Mouse (Mus musculus) kidney, adult 2 months (tissue): ENCODE data around the gene Rhot2.

Source experiments
- CTCF ChIP-seq: fragments of 200-500 bp; conservative IDR thresholded peaks from 2 replicates; pipeline ENCODE4 v1.5.1; 2011; ENCODE audit warnings: low read depth, mild to moderate bottlenecking, control low read depth, low read length, moderate library complexity, mixed read lengths; ENCODE audit not compliant: insufficient read depth, insufficient read length
- POLR2A ChIP-seq: fragments of 200-500 bp; IDR thresholded peaks from one replicate; pipeline ENCODE4 v1.6.1; 2011; ENCODE audit warnings: low read depth, low read length, control low read depth

DNA sequence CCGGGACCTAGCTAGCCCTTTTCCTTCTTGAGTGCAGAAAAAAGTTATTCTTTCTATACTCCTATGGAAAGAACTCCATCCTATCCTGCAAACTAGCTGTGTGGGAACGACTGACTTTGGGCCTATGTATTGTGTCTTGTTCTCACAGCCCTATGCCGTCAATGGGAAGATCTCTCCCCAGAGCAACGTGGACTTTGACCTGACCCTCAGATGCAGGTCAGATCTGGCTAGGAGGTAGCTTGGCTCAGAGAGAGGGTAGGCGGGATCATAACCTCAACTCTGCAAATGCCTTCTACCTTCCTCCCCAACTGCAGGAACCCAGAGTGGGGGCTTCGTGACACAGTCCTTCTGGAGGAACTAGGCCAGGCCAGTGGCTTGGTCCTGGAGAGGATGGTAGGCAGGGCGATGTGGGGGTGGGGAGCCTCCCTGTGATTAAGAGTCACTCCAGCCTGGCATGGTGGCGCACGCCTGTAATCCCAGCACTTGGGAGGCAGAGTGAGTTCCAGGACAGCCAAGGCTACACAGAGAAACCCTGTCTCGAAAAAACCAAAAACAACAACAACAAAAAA, 31.8 kb upstream of the Rhot2 start:
- TF ChIP-seq POLR2A (no peak), CTCF (no peak)
